Mouse (Mus musculus): ENCODE measurements at regions not wholly inside any gene's neighbourhood (a gene's known extent, or its start where the extent isn't known, plus 50 kb on each side); places are given as distances from the start of the nearest gene placed in this dataset.

DNA sequence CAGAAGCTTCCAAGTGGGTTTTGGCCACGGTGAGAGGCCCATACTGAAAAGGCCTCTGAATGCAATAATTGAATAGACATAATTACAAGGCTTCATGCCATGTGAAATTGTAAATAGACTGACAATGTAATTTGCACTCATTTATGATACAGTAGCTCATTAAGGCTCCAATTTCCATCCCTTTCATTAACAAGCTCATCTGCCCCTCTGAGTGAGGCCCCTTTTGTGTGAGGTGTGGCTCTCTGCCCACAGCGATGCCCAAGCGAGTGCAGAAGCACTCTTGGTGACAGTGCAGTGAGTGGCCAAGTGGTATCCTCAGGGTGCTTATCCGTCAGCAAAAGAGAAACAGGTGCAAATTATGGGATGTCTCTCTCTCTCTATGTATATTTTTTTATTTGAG, 415.2 kb downstream of the Tmem132b start:
- no peak for TF ChIP-seq CTCF (IDR thresholded peaks at IDR 0.05; ENCODE audit: insufficient read depth, low read depth, low read length)
- no peak for TF ChIP-seq POLR2A (IDR thresholded peaks at IDR 0.05; ENCODE audit: insufficient read depth, low read depth, low read length)
